Mouse (Mus musculus): Measurements from ENCODE around the gene Wdr3.
A peak's percentile ranks its signal among the peaks of the same experiment; 100 is the strongest.

Gene Wdr3

GRCm38 (mm10) chr3:100162315-100163105 is at the start of gene Wdr3, which contains the start of gene Gdap2:
Gene Wdr3, minus strand, starts transcription at chr3:100162407.
Gene Gdap2, plus strand, starts transcription at chr3:100162381.
- DNase-seq, result peak; percentile 93

GRCm38 (mm10) chr3:100206973-100207372 is 44.8 kb upstream of the Wdr3 start:
- DNase-seq, result no peak

GRCm38 (mm10) chr3:100201554-100201953 is 39.3 kb upstream of the Wdr3 start:
- DNase-seq, result no peak

GRCm38 (mm10) chr3:100194210-100194609 is 32.0 kb upstream of the Wdr3 start:
- DNase-seq, result no peak

- no peak for DNase-seq
Measured at GRCm38 (mm10) chr3:100189861-100190260, 27.7 kb upstream of the Wdr3 start.

- DNase-seq, result peak; percentile 33
Measured at GRCm38 (mm10) chr3:100189444-100189843, 27.2 kb upstream of the Wdr3 start.

- no peak for DNase-seq
Measured at GRCm38 (mm10) chr3:100180471-100180870, 18.3 kb upstream of the Wdr3 start.

- no peak for DNase-seq
Measured at GRCm38 (mm10) chr3:100176031-100176430, 13.8 kb upstream of the Wdr3 start.

GRCm38 (mm10) chr3:100164991-100165390 is 2.8 kb upstream of the Wdr3 start:
- DNase-seq, result no peak

GRCm38 (mm10) chr3:100163556-100163955 is 1.3 kb upstream of the Wdr3 start:
- peak; percentile 11 for DNase-seq

- DNase-seq, result no peak
Measured at GRCm38 (mm10) chr3:100161665-100162314, 417 bp downstream of the Wdr3 start.

GRCm38 (mm10) chr3:100160682-100161445 is 1.3 kb downstream of the Wdr3 start:
- DNase-seq, result peak; percentile 16

- DNase-seq, result no peak
Measured at GRCm38 (mm10) chr3:100122445-100122844, 39.8 kb downstream of the Wdr3 start.

- DNase-seq, result peak; percentile 70
Measured at GRCm38 (mm10) chr3:100121961-100122360, 40.2 kb downstream of the Wdr3 start.

GRCm38 (mm10) chr3:100118681-100119080 is 43.5 kb downstream of the Wdr3 start:
- peak; percentile 55 for DNase-seq

GRCm38 (mm10) chr3:100106736-100107135 is 55.5 kb downstream of the Wdr3 start:
- DNase-seq, result peak; percentile 89

- DNase-seq, result peak; percentile 93
Measured at GRCm38 (mm10) chr3:100102386-100103092, 59.7 kb downstream of the Wdr3 start.

Data from cerebellum, adult 9-11 months (tissue).